Mouse (Mus musculus) left cerebral cortex, adult 9 months (tissue): ENCODE results near the gene Fry.

Source experiments
- DNase-seq, 2 experiments: peaks; one replicate each; pipeline ENCODE4 v3.0.0; 2022; ENCODE audit warnings: low spot score in 2 of 2

Gene Fry

DNA sequence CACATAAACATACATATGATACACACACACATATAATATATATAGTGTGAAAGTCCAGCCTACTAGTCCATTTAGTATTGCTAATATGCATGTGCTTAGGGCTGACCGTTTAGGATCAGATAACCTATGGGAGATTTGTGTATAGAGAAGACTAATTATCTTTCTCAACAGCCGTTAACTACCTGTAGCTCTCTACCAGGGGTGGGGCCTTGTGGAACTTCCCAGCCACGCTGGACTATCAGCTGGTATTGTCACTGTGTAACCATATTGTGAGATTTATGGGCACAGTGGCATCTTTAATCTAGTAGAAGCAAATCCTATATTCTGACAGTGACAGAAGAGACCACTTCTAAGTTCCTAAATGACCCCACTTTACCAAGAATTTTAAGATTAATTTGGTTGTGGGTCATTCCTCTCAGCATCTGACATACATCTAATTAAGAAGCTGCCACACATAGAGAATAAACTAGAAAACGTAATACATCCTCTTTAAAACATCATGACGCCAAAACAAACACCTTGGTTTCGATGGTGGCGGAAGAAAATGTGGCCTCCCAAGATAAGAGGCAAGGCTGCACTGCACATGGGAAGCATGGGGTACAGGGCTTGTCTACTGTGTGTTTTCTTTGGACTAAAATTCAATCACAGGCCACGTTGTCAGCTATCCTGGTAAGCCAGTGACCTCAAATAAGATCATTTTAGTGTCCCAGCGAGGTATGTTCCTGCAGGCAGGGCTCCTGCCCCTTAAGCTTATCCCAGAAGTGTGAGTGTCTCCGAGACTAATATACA, 271.3 kb downstream of the Fry start:
- DNase-seq = no peak

- DNase-seq = no peak
Observed at GRCm38 (mm10) chr5:150390422-150390821, 272.0 kb downstream of the Fry start.

GRCm38 (mm10) chr5:150394645-150395044, 276.2 kb downstream of the Fry start:
- no peak for DNase-seq

GRCm38 (mm10) chr5:150402832-150403447, 284.5 kb downstream of the Fry start:
- no peak for DNase-seq

- no peak for DNase-seq
Observed at GRCm38 (mm10) chr5:150404867-150405266, 286.4 kb downstream of the Fry start.

DNA sequence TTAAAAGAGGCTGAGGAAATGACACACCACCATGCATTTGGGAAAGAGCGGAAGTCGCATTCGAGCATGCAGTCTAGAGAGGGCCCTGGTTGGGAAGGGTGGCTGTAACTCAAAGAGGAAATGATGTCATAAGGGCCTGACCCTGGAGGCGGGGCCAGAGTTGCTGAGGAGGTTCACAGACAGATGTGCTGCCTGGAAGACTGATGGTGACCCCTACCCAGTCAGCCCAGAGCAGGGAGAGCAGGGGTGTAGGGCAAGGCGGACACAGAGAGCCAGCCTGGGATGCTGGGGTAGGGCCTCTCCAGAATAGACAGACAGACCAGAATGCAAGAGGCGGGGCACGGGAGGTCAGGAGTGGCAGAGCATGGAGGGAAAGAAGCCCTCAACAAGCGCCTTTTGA, 290.5 kb downstream of the Fry start:
- no peak for DNase-seq

DNA sequence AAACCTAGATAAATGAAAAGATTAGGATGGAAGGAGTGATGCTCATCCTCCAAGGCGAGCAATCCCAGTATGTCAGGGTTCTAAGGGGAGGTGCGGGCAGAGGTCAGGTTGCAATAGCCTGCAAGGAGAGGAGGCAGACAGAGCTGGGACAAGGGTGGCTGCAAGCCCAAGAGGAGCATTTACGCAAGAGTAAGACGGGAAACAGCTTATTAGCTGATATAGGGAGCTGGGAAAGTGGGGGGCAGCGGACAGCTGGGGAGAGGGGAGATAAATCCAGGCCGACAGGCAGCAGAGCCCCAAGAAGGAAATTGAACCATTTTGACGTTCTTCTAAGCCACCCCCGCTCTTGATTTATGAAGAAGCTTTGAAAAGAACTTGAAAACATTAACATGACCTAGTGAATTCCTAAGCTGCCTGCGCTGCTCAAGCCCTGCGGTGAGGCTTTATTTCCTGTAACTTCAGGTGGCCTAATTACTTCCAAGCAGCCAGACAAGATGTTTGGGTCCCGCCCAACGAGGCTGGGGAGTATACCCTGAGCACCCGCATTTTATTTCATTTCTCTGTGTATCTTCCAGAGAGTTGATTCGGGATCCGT, 291.1 kb downstream of the Fry start:
- DNase-seq = no peak

- DNase-seq = no peak
Observed at GRCm38 (mm10) chr5:150412750-150413450, 294.5 kb downstream of the Fry start.

- DNase-seq = no peak
Observed at GRCm38 (mm10) chr5:150414823-150415222, 296.4 kb downstream of the Fry start.

DNA sequence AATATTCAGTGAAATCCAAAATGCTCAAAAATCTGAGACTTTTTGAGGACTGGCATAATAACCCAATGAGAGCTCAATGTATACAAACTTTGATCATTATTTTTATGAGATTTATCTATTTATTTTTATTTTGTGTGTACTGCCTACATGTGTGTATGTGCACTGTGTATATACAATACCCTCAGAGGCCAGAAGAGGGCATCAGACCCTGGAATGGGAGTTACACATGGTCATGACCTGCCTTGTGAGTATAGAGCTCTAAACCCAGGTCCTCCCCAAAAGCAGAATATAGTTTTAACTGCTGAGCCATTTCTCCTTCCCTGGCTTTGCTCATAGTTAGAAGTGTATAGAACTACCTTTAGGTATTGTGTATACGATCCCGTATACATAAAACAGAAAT, 298.8 kb downstream of the Fry start:
- DNase-seq = no peak

DNA sequence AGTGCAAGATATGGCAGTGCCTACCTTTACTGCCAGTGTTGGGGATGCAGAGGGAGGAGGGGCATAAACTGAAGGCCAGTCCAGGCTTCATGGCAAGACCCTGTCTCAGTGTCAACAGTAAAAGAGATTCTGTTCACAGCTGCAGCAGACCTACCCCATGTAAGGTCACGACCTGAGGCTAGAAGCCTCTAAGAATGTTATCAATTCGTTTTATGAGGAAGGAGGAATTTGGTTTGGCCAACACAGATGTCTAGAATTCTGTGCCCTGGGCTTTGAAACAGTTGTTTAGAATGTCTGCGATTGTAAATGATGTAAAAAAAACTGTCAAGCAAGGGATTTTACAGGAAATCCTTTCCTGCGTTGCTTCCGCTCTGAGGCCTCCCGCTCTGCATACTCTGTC, 299.6 kb downstream of the Fry start:
- no peak for DNase-seq

- no peak for DNase-seq
Observed at GRCm38 (mm10) chr5:150425038-150425437, 306.6 kb downstream of the Fry start.

- DNase-seq = peak in 1 of 2 experiments; percentile 64
Observed at GRCm38 (mm10) chr5:150426595-150426994, 308.1 kb downstream of the Fry start.

DNA sequence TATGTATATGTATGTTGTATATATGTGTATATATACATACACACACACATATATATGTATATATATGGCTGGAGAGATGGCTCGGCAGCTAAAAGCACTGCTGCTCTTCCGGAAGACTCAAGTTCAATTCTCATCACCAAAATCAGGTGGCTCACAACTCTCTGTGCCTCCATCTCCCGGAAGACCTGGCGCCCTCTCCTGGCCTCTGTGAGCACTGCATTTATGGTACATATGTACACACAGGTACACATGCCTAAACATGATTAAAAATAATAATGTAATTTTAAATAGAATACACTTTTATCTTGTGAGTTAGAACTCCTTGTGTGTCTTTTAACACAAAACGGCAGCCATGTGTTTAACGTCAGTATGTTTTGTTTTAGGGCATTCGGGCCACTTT, 312.8 kb downstream of the Fry start:
- no peak for DNase-seq

DNA sequence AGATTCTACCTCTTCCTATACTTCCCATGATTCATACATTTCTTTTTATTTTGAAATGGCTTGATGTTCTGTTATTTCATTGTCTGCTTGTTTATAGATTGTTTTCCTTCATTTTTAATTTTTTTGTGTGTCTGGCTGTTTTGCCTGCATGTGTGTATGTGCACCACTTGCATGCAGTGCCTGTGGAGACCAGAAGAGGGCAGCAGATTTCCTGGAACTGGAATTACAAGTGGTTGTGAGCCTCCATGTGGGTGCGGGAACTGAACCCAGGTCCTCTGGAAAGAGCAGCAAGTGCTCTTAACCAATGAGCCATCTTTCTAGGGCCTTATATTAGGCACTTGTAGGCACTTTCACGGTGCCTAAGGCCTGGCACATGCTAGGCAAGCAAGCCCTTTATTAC, 314.5 kb downstream of the Fry start:
- DNase-seq = no peak

GRCm38 (mm10) chr5:150436629-150437389, 318.4 kb downstream of the Fry start:
- DNase-seq = peak; percentile 35 to 57

- DNase-seq = peak in 1 of 2 experiments; percentile 23
Observed at GRCm38 (mm10) chr5:150441690-150442089, 323.2 kb downstream of the Fry start.

- DNase-seq = no peak
Observed at GRCm38 (mm10) chr5:150451281-150452003, 333.0 kb downstream of the Fry start.

DNA sequence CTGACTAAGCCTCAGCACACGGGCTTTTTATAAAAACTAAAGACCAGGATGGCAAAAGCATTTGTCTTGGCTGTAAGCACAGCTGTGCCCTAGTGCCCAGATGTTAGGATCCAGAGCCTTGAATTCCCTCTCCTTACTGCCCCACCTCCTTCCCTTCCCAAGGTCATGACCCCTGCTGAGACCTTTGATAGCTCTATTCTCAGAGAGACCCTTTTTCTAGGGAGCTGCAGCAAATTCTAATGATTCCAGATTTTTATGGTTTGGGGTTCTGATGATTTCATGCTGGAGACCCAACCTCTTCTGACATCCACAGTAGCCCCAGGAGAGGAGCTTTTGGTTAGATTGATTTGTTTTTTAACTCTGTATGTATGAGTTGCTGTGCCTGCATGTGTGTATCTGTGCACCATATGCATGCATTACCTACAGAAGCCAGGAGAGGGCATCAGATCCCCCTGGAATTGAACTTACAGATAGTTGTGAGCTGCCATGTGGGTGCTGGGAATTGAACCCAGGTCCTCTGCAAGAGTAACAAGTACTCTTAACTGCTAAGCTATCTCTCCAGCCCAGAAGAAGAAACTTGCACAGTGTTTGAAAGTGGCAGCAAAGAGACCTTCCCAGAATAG, 333.7 kb downstream of the Fry start:
- no peak for DNase-seq

- no peak for DNase-seq
Observed at GRCm38 (mm10) chr5:150452671-150453070, 334.2 kb downstream of the Fry start.

DNA sequence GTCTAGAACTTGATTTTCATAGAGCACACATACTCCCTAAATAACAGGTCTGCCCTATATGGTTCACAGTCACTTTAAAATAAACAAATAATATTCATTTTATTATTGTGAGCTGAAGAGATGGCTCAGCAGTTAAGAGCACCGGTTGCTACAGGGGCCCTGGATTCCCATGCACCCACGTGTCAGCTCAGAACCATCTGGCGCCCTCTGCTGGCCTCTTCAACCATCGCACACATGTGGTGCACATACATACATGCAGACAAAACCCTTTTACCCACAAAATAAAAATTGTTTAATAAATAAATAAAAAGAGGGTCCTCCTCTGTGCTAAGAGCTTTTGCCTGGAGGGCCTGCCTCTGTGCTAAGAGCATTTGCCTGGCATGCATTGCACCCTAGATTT, 335.0 kb downstream of the Fry start:
- DNase-seq = no peak
